Mouse (Mus musculus): ENCODE measurements at regions not wholly inside any gene's neighbourhood (a gene's known extent, or its start where the extent isn't known, plus 50 kb on each side); places are given as distances from the start of the nearest gene placed in this dataset.

DNA sequence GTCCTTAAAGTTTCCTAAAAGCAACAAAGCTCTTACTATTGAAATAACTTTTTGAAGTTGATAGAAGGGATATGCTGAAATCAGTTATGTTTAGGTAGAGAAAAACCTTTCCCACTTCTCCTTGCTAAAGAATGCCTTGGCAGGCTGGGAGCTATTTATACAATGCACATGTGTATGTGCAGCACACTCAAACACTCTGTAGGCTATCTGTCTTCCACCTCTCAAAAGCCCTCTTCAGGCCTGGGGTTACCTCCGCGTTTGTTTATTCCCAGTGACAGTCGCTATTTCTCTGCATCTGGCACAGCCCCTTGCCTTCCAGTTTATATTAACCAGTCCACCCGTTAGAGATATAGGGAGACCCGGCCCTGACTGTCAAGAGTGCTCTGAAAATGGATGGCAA lies 66.3 kb upstream of the Lnx1 start:
- TF ChIP-seq CTCF (IDR thresholded peaks at IDR 0.05; ENCODE audit: low read depth) (no peak), EP300 (IDR thresholded peaks at IDR 0.05; ENCODE audit: low read depth) (no peak)

All from liver, embryonic 14.5 days (tissue).